Mouse (Mus musculus): ENCODE results near the gene Dmkn. TPM values are rescaled to one million over a fixed set of nuclear protein-coding genes. Genes with fewer than 3 reads are reported as not detected.
"Not testable (repeated sequence)": the region's sequence is repeated elsewhere in the genome, so short reads cannot be mapped to it uniquely, and the experiment has no call there.

The Dmkn gene
- polyA plus RNA-seq, 1 experiment from 2014 or later: 0.40 TPM

DNA sequence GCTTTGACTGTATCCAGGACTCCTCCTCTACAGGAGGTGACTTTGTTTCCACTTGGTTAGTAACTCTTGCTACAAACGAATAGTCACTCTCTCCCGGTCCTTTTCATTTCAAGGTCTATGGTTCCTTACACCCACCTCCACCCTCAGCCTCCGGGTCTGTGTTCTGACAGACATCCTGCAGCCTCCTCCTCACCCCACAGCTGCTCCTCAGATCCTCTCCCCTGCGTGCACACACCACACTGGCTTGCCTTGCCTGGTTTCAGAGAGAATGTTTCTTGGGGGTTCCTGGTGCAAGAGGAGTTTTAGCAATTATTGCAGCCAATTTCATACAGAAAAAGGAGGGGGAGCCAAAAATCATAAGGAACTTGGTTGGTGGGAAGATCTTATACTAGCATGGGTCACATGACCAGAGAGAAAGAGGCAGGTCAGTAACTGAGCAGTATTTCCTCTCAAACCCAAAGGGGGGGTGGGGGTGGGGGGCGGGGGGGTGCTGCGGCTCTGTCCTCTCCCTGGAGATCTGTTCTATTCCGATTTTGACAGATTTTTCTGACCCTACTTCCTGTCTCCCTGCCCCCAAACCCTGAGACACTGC is 57.4 kb downstream of the Dmkn start:
- Histone ChIP-seq H3K27ac (ENCODE audit: low read length) (no peak overlapping the region; the same call in 1 of the 2 replicates), H3K4me1 (ENCODE audit: control insufficient read depth, low read depth, low read length) (peaks cover 7% of the 10 kb centered on the region), H3K36me3 (ENCODE audit: control insufficient read depth, insufficient read depth) (no peaks in the 10 kb centered on the region), H3K27me3 (ENCODE audit: control insufficient read depth, insufficient read depth, low read depth, low read length) (no peaks in the 10 kb centered on the region), H3K9ac (ENCODE audit: low read depth, low read length) (peak overlapping the region; percentile 26; the same call in 1 of the 2 replicates), H3K4me2 (ENCODE audit: low read depth, low read length) (0 out of 2 replicates have a peak overlapping the region, but pooled peaks have one; percentile 5), H3K4me3 (ENCODE audit: low read depth, low read length) (peak overlapping the region; percentile 6; the same call in 1 of the 2 replicates), H3K9me3 (replicated peaks; ENCODE audit: control insufficient read depth, low read length) (no peaks in the 10 kb centered on the region)
- no peak for ATAC-seq (ENCODE audit: low read depth)
- 11% methylated on average over 7 of the region's 7 CpGs for WGBS (ENCODE audit: insufficient replicate concordance)

DNA sequence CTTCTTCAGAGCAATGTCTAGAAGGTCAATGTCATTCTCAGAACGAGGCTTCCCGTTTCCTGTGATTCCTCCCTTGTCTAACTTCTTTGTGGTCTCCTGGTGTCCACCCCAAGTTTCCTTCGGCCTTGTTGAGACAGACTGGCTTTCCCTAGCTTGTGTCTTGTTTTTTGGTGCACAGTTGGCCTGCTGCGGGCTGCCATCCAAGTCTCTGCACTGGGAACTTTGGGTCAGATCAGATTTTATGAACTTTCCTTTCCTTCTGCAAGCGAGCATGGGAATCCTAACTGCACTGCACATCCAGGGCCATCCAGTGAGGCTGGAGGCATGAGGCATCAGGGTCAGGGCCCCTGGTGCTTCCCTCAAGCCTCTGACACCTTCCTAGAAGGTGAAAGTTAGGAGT is 58.0 kb downstream of the Dmkn start:
- Histone ChIP-seq H3K9me3 (replicated peaks; ENCODE audit: control insufficient read depth, low read length) (no peaks in the 10 kb centered on the region), H3K27ac (ENCODE audit: low read length) (no peak overlapping the region), H3K4me1 (ENCODE audit: control insufficient read depth, low read depth, low read length) (peaks cover 7% of the 10 kb centered on the region), H3K4me2 (ENCODE audit: low read depth, low read length) (no peak overlapping the region), H3K36me3 (ENCODE audit: control insufficient read depth, insufficient read depth) (no peaks in the 10 kb centered on the region), H3K4me3 (ENCODE audit: low read depth, low read length) (no peak overlapping the region), H3K27me3 (ENCODE audit: control insufficient read depth, insufficient read depth, low read depth, low read length) (no peaks in the 10 kb centered on the region), H3K9ac (ENCODE audit: low read depth, low read length) (no peak overlapping the region)
- no peak for ATAC-seq (ENCODE audit: low read depth)
- WGBS (ENCODE audit: insufficient replicate concordance): 25% methylated on average over 5 of the region's 5 CpGs

DNA sequence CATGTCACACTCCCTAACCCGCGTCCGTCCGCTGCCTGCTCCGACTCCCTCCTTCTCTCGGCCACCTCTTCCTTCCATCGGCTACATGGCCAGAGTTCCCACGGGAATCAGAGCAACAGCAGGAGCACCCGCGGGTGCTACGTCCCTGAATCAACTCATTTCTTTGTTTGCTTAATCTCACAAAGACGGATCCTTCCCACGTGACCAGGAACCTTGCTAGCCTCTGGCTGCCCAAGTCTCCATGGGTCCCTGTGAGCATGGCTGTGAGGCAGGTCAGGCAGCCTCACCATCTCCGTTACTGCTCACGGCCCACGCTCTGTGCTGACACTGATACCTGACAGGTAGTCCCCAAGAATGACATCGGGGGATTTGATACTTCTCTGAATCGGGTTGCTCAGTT is 60.1 kb downstream of the Dmkn start, which contains the start of gene Ffar2:
Ffar2 (minus strand) TSS at position 101 of the 400 bp plus-strand sequence.
- 71% methylated on average over 18 of the region's 18 CpGs for WGBS (ENCODE audit: insufficient replicate concordance)
- Histone ChIP-seq H3K9me3 (replicated peaks; ENCODE audit: control insufficient read depth, low read length) (no peaks in the 10 kb centered on the region), H3K4me3 (ENCODE audit: low read depth, low read length) (no peak within 1 kb of the TSS), H3K27me3 (ENCODE audit: control insufficient read depth, insufficient read depth, low read depth, low read length) (no peaks in the 10 kb centered on the region), H3K4me1 (ENCODE audit: control insufficient read depth, low read depth, low read length) (peaks cover 7% of the 10 kb centered on the region), H3K27ac (ENCODE audit: low read length) (no peak within 1 kb of the TSS), H3K4me2 (ENCODE audit: low read depth, low read length) (no peak within 1 kb of the TSS), H3K36me3 (ENCODE audit: control insufficient read depth, insufficient read depth) (no peaks in the 10 kb centered on the region), H3K9ac (ENCODE audit: low read depth, low read length) (no peak within 1 kb of the TSS)
- no peak for ATAC-seq (ENCODE audit: low read depth)

DNA sequence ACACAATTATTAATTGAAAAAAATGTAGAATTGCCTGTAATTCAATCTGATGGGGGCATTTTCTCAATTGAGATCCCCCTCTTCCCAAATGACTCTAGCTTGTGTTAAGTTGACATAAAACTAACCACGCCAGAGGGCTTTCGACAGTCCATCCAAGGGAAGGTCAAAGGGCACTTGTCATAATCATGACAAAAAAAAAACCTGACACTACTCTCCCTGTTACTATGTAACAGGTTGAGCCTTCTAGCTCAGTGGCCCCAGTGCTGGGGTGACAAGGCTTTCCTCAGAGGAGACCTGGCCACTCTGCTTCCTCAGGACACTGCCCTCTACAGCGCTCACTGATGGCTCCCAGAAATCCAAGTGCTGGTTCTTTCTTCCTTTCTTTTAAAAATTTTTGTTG is 60.8 kb downstream of the Dmkn start:
- H3K9ac ChIP-seq (ENCODE audit: low read depth, low read length): no peak overlapping the region
- no peak overlapping the region for H3K4me2 ChIP-seq (ENCODE audit: low read depth, low read length)
- H3K27ac ChIP-seq (ENCODE audit: low read length): no peak overlapping the region
- H3K36me3 ChIP-seq (ENCODE audit: control insufficient read depth, insufficient read depth): no peaks in the 10 kb centered on the region
- H3K27me3 ChIP-seq (ENCODE audit: control insufficient read depth, insufficient read depth, low read depth, low read length): no peaks in the 10 kb centered on the region
- 83% methylated on average over 3 of the region's 3 CpGs for WGBS (ENCODE audit: insufficient replicate concordance)
- ATAC-seq (ENCODE audit: low read depth): no peak
- H3K4me1 ChIP-seq (ENCODE audit: control insufficient read depth, low read depth, low read length): peaks cover 7% of the 10 kb centered on the region
- H3K9me3 ChIP-seq (replicated peaks; ENCODE audit: control insufficient read depth, low read length): no peaks in the 10 kb centered on the region
- H3K4me3 ChIP-seq (ENCODE audit: low read depth, low read length): no peak overlapping the region

DNA sequence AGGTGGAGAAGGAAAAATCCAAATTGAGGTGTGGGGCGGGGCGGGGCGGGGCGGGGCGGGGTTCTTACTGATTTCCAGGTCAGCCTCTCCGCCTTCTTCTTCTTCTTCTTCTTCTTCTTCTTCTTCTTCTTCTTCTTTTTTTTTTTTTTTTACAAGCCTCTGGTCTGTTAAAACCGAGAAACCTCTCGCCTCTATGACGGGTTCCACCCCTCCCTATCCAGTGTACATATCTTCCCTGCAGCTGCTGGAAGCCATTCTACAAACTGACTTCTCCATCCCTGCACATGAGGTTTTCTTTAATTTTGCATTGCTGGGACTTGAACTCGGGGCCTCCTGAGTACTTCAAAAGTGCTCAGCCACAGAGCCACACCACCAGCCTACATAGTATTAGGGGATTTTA is 63.1 kb downstream of the Dmkn start:
- no peaks in the 10 kb centered on the region for H3K36me3 ChIP-seq (ENCODE audit: control insufficient read depth, insufficient read depth)
- ATAC-seq (ENCODE audit: low read depth): no peak
- H3K4me2 ChIP-seq (ENCODE audit: low read depth, low read length): no peak overlapping the region
- H3K9me3 ChIP-seq (replicated peaks; ENCODE audit: control insufficient read depth, low read length): no peaks in the 10 kb centered on the region
- WGBS (ENCODE audit: insufficient replicate concordance): 56% methylated on average over 10 of the region's 10 CpGs
- H3K27me3 ChIP-seq (ENCODE audit: control insufficient read depth, insufficient read depth, low read depth, low read length): no peaks in the 10 kb centered on the region
- H3K27ac ChIP-seq (ENCODE audit: low read length): no peak overlapping the region
- H3K4me1 ChIP-seq (ENCODE audit: control insufficient read depth, low read depth, low read length): no peaks in the 10 kb centered on the region; the same call in 1 of the 2 replicates
- H3K4me3 ChIP-seq (ENCODE audit: low read depth, low read length): no peak overlapping the region
- H3K9ac ChIP-seq (ENCODE audit: low read depth, low read length): no peak overlapping the region

DNA sequence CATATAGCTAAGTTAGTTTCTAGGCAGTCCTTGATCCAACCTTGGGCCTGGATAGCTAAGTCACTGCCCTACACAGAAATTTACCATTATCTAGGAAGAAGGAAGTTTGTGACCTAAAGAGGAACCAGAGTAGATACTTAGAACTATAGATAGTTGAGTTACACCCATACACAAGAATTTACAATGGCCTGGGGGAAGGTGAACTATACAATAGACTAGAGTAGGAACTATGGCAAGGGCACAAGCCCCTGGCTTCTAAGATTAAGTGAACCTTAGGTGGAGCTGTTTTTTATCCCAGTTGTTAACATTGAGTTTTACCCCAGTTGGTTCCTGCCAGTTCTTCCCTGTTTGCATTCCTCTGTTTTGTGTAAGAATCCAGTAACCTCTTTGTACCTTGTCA is 65.3 kb downstream of the Dmkn start:
- ATAC-seq (ENCODE audit: low read depth); H3K27me3 ChIP-seq (ENCODE audit: control insufficient read depth, insufficient read depth, low read depth, low read length); H3K4me1 ChIP-seq (ENCODE audit: control insufficient read depth, low read depth, low read length); H3K27ac ChIP-seq (ENCODE audit: low read length); H3K9ac ChIP-seq (ENCODE audit: low read depth, low read length); H3K36me3 ChIP-seq (ENCODE audit: control insufficient read depth, insufficient read depth); H3K4me3 ChIP-seq (ENCODE audit: low read depth, low read length); H3K9me3 ChIP-seq (replicated peaks; ENCODE audit: control insufficient read depth, low read length); H3K4me2 ChIP-seq (ENCODE audit: low read depth, low read length): not testable (repeated sequence)

DNA sequence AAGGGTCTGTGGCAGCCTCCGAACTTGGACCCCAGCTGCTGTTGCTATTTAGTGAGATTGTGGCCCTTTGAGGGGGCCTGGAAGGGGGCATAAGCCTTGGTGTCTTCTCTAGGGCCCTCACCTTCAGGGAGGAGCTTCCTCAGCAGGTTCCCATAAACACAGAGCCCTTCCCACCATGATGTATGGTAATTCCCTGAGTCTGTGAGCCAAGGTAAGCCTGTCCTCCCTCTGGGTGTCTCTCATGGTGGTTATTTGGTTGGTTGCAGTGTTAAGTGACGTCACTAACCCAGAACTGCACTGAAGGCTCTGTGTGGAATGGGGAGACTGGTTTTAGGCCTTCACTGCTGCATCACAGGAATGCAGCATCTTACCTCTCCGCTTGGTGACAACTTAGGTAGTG is 65.9 kb downstream of the Dmkn start:
- Histone ChIP-seq H3K27me3 (ENCODE audit: control insufficient read depth, insufficient read depth, low read depth, low read length) (no peaks in the 10 kb centered on the region), H3K9me3 (replicated peaks; ENCODE audit: control insufficient read depth, low read length) (no peaks in the 10 kb centered on the region), H3K4me2 (ENCODE audit: low read depth, low read length) (no peak overlapping the region), H3K9ac (ENCODE audit: low read depth, low read length) (no peak overlapping the region), H3K36me3 (ENCODE audit: control insufficient read depth, insufficient read depth) (no peaks in the 10 kb centered on the region), H3K27ac (ENCODE audit: low read length) (no peak overlapping the region), H3K4me1 (ENCODE audit: control insufficient read depth, low read depth, low read length) (no peaks in the 10 kb centered on the region), H3K4me3 (ENCODE audit: low read depth, low read length) (no peak overlapping the region)
- ATAC-seq (ENCODE audit: low read depth): no peak
- WGBS (ENCODE audit: insufficient replicate concordance): 44% methylated on average over 3 of the region's 3 CpGs

Other genes starting within 250 kb of the Dmkn start
- 1.8 and 2.6 TPM in 2 replicates for gene Arhgap33, start 228.7 kb upstream of the Dmkn start, polyA plus RNA-seq (2015; fragmentation: Nextera tagmentation; extraction: Ambion mirVana)
- 5.3 and 6.9 TPM in 2 replicates for gene Hspb6, start 211.6 kb upstream of the Dmkn start, polyA plus RNA-seq (2015; fragmentation: Nextera tagmentation; extraction: Ambion mirVana)
- 2.7 and 3.0 TPM in 2 replicates for gene Proser3, start 211.5 kb upstream of the Dmkn start, polyA plus RNA-seq (2015; fragmentation: Nextera tagmentation; extraction: Ambion mirVana)
- gene Lin37, start 203.9 kb upstream of the Dmkn start, polyA plus RNA-seq (2015; fragmentation: Nextera tagmentation; extraction: Ambion mirVana): 22.7 and 23.7 TPM in 2 replicates
- gene U2af1l4, start 200.5 kb upstream of the Dmkn start, polyA plus RNA-seq (2015; fragmentation: Nextera tagmentation; extraction: Ambion mirVana): 31.5 and 32.6 TPM in 2 replicates
- 3.8 and 4.1 TPM in 2 replicates for gene Gm49396, start 200.4 kb upstream of the Dmkn start, polyA plus RNA-seq (2015; fragmentation: Nextera tagmentation; extraction: Ambion mirVana)
- 65.0 and 70.1 TPM in 2 replicates for gene Psenen, start 200.1 kb upstream of the Dmkn start, polyA plus RNA-seq (2015; fragmentation: Nextera tagmentation; extraction: Ambion mirVana)
- 2.1 and 2.2 TPM in 2 replicates for gene Igflr1, start 198.3 kb upstream of the Dmkn start, polyA plus RNA-seq (2015; fragmentation: Nextera tagmentation; extraction: Ambion mirVana)
- 2.7 and 3.5 TPM in 2 replicates for gene Kmt2b, start 175.0 kb upstream of the Dmkn start, polyA plus RNA-seq (2015; fragmentation: Nextera tagmentation; extraction: Ambion mirVana)
- 0.21 and 0.34 TPM in 2 replicates for gene Zbtb32, start 164.8 kb upstream of the Dmkn start, polyA plus RNA-seq (2015; fragmentation: Nextera tagmentation; extraction: Ambion mirVana)
- 0.08 and 0.09 TPM in 2 replicates for gene Upk1a, start 150.9 kb upstream of the Dmkn start, polyA plus RNA-seq (2015; fragmentation: Nextera tagmentation; extraction: Ambion mirVana)
- gene Cox6b1, start 137.6 kb upstream of the Dmkn start, polyA plus RNA-seq (2015; fragmentation: Nextera tagmentation; extraction: Ambion mirVana): 566 and 597 TPM in 2 replicates
- not detected in 2 replicates for gene Etv2, start 127.9 kb upstream of the Dmkn start, polyA plus RNA-seq (2015; fragmentation: Nextera tagmentation; extraction: Ambion mirVana)
- 41.9 and 43.4 TPM in 2 replicates for gene Rbm42, start 113.4 kb upstream of the Dmkn start, polyA plus RNA-seq (2015; fragmentation: Nextera tagmentation; extraction: Ambion mirVana)
- gene Haus5, start 98.8 kb upstream of the Dmkn start, polyA plus RNA-seq (2015; fragmentation: Nextera tagmentation; extraction: Ambion mirVana): 28.5 and 31.8 TPM in 2 replicates
- not detected in 2 replicates for gene Pmis2, start 92.2 kb upstream of the Dmkn start, polyA plus RNA-seq (2015; fragmentation: Nextera tagmentation; extraction: Ambion mirVana)
- gene 2200002J24Rik, start 64.8 kb upstream of the Dmkn start, polyA plus RNA-seq (2015; fragmentation: Nextera tagmentation; extraction: Ambion mirVana): 0.57 and 0.90 TPM in 2 replicates
- gene Atp4a, start 51.5 kb upstream of the Dmkn start, polyA plus RNA-seq (2015; fragmentation: Nextera tagmentation; extraction: Ambion mirVana): 4.1 and 4.4 TPM in 2 replicates
- 94.1 and 96.0 TPM in 2 replicates for gene Tmem147, start 34.2 kb upstream of the Dmkn start, polyA plus RNA-seq (2015; fragmentation: Nextera tagmentation; extraction: Ambion mirVana)
- 0.14 TPM in 1 of 2 replicates, not detected in the other for gene Gapdhs, start 20.1 kb upstream of the Dmkn start, polyA plus RNA-seq (2015; fragmentation: Nextera tagmentation; extraction: Ambion mirVana)
- gene Sbsn, start 12.3 kb upstream of the Dmkn start, polyA plus RNA-seq (2015; fragmentation: Nextera tagmentation; extraction: Ambion mirVana): 0.05 and 0.20 TPM in 2 replicates
- 0.22 TPM in 1 of 2 replicates, not detected in the other for gene Krtdap, start 24.1 kb downstream of the Dmkn start, polyA plus RNA-seq (2015; fragmentation: Nextera tagmentation; extraction: Ambion mirVana)
- gene Ffar2, start 60.0 kb downstream of the Dmkn start, polyA plus RNA-seq (2015; fragmentation: Nextera tagmentation; extraction: Ambion mirVana): 0.90 and 1.1 TPM in 2 replicates
- not detected in 2 replicates for gene Ffar3, start 92.4 kb downstream of the Dmkn start, polyA plus RNA-seq (2015; fragmentation: Nextera tagmentation; extraction: Ambion mirVana)
- gene Ffar1, start 97.8 kb downstream of the Dmkn start, polyA plus RNA-seq (2015; fragmentation: Nextera tagmentation; extraction: Ambion mirVana): not detected in 2 replicates
- gene Cd22, start 116.6 kb downstream of the Dmkn start, polyA plus RNA-seq (2015; fragmentation: Nextera tagmentation; extraction: Ambion mirVana): 0.74 and 1.4 TPM in 2 replicates
- gene Mag, start 151.1 kb downstream of the Dmkn start, polyA plus RNA-seq (2015; fragmentation: Nextera tagmentation; extraction: Ambion mirVana): 0.16 and 0.27 TPM in 2 replicates
- not detected in 2 replicates for gene Hamp2, start 160.9 kb downstream of the Dmkn start, polyA plus RNA-seq (2015; fragmentation: Nextera tagmentation; extraction: Ambion mirVana)
- gene Hamp, start 180.3 kb downstream of the Dmkn start, polyA plus RNA-seq (2015; fragmentation: Nextera tagmentation; extraction: Ambion mirVana): 10.4 and 17.5 TPM in 2 replicates
- gene Usf2, start 193.0 kb downstream of the Dmkn start, polyA plus RNA-seq (2015; fragmentation: Nextera tagmentation; extraction: Ambion mirVana): 7.9 and 9.0 TPM in 2 replicates
- 30.5 and 31.8 TPM in 2 replicates for gene Lsr, start 209.7 kb downstream of the Dmkn start, polyA plus RNA-seq (2015; fragmentation: Nextera tagmentation; extraction: Ambion mirVana)
- gene Fam187b, start 210.0 kb downstream of the Dmkn start, polyA plus RNA-seq (2015; fragmentation: Nextera tagmentation; extraction: Ambion mirVana): 3.2 and 3.8 TPM in 2 replicates